Mouse (Mus musculus): ENCODE data around the gene Olfr1062.
"Not testable (repeated sequence)": the region's sequence is repeated elsewhere in the genome, so short reads cannot be mapped to it uniquely, and the experiment has no call there.

The Olfr1062 gene

GRCm38 (mm10) chr2:86426649-86427048 is at the start of gene Olfr1062:
Gene Olfr1062 (minus strand): TSS chr2:86426749.
- not testable (repeated sequence) for DNase-seq (ENCODE audit: low spot score in 2 of 2)

- DNase-seq (ENCODE audit: low spot score in 2 of 2), result peak; percentile 36 to 50
These were observed 38.0 kb upstream of the Olfr1062 start for GRCm38 (mm10) chr2:86464442-86465109.

- no peak for DNase-seq (ENCODE audit: low spot score in 2 of 2)
These were observed 33.9 kb upstream of the Olfr1062 start for GRCm38 (mm10) chr2:86460434-86460833.

- DNase-seq (ENCODE audit: low spot score in 2 of 2), result no peak
These were observed 29.6 kb upstream of the Olfr1062 start, which contains the start of gene Olfr1066 for GRCm38 (mm10) chr2:86456169-86456568. Gene Olfr1066 (minus strand): TSS chr2:86456269.

GRCm38 (mm10) chr2:86450491-86450890 is 23.9 kb upstream of the Olfr1062 start, which contains the start of gene Olfr1065:
Gene Olfr1065 (minus strand): TSS chr2:86450591.
- DNase-seq (ENCODE audit: low spot score in 2 of 2), result not testable (repeated sequence)

GRCm38 (mm10) chr2:86442101-86442500 is 15.6 kb upstream of the Olfr1062 start:
- DNase-seq (ENCODE audit: low spot score in 2 of 2), result not testable (repeated sequence)

- DNase-seq (ENCODE audit: low spot score in 2 of 2), result not testable (repeated sequence)
These were observed 2.0 kb upstream of the Olfr1062 start for GRCm38 (mm10) chr2:86428511-86428910.

- no peak for DNase-seq (ENCODE audit: low spot score in 2 of 2)
These were observed 12.6 kb downstream of the Olfr1062 start, which contains the start of gene Olfr1061 for GRCm38 (mm10) chr2:86413950-86414349. Gene Olfr1061 (minus strand): TSS chr2:86414050.

GRCm38 (mm10) chr2:86395114-86395513 is 31.4 kb downstream of the Olfr1062 start:
- DNase-seq (ENCODE audit: low spot score in 2 of 2), result no peak

- DNase-seq (ENCODE audit: low spot score in 2 of 2), result not testable (repeated sequence)
These were observed 38.1 kb downstream of the Olfr1062 start, which contains the start of gene Olfr1058 for GRCm38 (mm10) chr2:86388461-86388860. Gene Olfr1058 (minus strand): TSS chr2:86388561.

GRCm38 (mm10) chr2:86378293-86378692 is 48.3 kb downstream of the Olfr1062 start, which contains the start of gene Olfr1057:
Gene Olfr1057 (minus strand): TSS chr2:86378393.
- no peak for DNase-seq (ENCODE audit: low spot score in 2 of 2)

All from frontal cortex, postnatal 25 days (tissue).